Mouse (Mus musculus) heart, embryonic 16.5 days (tissue): Measurements from ENCODE around the gene Ccser1. TPM values are rescaled to one million over a fixed set of nuclear protein-coding genes. Genes with fewer than 3 reads are reported as not detected.
A peak's percentile ranks its signal among the peaks of the same experiment; 100 is the strongest.

ENCODE experiments used
- ATAC-seq: fragments of 200-750 bp; cut with Nextera tagmentation; replicated peaks from 2 replicates; pipeline ENCODE4 v1.8.0; 2017; ENCODE audit warnings: moderate number of reproducible peaks; ENCODE audit not compliant: insufficient read depth, low FRiP score; ENCODE audit errors: extremely low read depth
- H3K27ac ChIP-seq: fragments of 300-500 bp; sonication (generic); 2 replicates; pipeline ENCODE4 v1.5.1; 2014; ENCODE audit warnings: mild to moderate bottlenecking, low read length, control low read depth, moderate library complexity
- H3K27me3 ChIP-seq: fragments of 300-500 bp; sonication (generic); 2 replicates; pipeline ENCODE4 v1.6.1; 2014; ENCODE audit warnings: low read length, mixed read lengths; ENCODE audit not compliant: control insufficient read depth, insufficient read depth
- H3K36me3 ChIP-seq: fragments of 300-500 bp; sonication (generic); 2 replicates; pipeline ENCODE4 v1.6.1; 2014; ENCODE audit not compliant: control insufficient read depth, insufficient read depth
- H3K4me1 ChIP-seq: fragments of 300-500 bp; sonication (generic); 2 replicates; pipeline ENCODE4 v1.6.1; 2014; ENCODE audit warnings: low read length, mixed read lengths; ENCODE audit not compliant: control insufficient read depth, insufficient read depth
- H3K4me2 ChIP-seq: fragments of 300-500 bp; sonication (generic); 2 replicates; pipeline ENCODE4 v1.6.1; 2014; ENCODE audit warnings: low read depth, mild to moderate bottlenecking, control low read depth, low read length
- H3K4me3 ChIP-seq: fragments of 300-500 bp; sonication (generic); 2 replicates; pipeline ENCODE4 v1.5.1; 2014; ENCODE audit warnings: mild to moderate bottlenecking, control low read depth, low read length
- H3K9ac ChIP-seq: fragments of 300-500 bp; sonication (generic); 2 replicates; pipeline ENCODE4 v1.6.1; 2014; ENCODE audit warnings: low read length, control low read depth
- H3K9me3 ChIP-seq: fragments of 300-500 bp; sonication (generic); replicated peaks from 2 replicates; pipeline ENCODE4 v1.6.1; 2016; ENCODE audit warnings: low read length; ENCODE audit not compliant: control insufficient read depth
- WGBS: fragments of 180-500 bp; shearing (Covaris S2); extraction: QIAGEN DNeasy Blood & Tissue Kit; methylation state at CpG from one replicate; pipeline ENCODE4 v1.1.7; 2014; 5-methylcytosine and 5-hydroxymethylcytosine counted together
- polyA plus RNA-seq: library from polyadenylated mRNA; unstranded; fragments of >200 nt; fragmentation: Nextera tagmentation; extraction: Ambion mirVana; gene quantifications from 2 replicates; pipeline ENCODE4 v1.2.1, GENCODE M21; 2015

Gene Ccser1
- polyA plus RNA-seq, 1 experiment from 2014 or later = 1.8 TPM

GRCm38 (mm10) chr6:61261381-61261780 lies 81.3 kb downstream of the Ccser1 start:
- Histone ChIP-seq H3K4me3 (no peak overlapping the region), H3K9ac (no peak overlapping the region), H3K4me2 (no peak overlapping the region), H3K27me3 (no peaks in the 10 kb centered on the region), H3K36me3 (no peaks in the 10 kb centered on the region), H3K4me1 (no peaks in the 10 kb centered on the region), H3K27ac (no peak overlapping the region), H3K9me3 (no peaks in the 10 kb centered on the region)
- ATAC-seq = no peak
- 88% methylated on average over 3 of the region's 3 CpGs for WGBS

- no peaks in the 10 kb centered on the region for H3K36me3 ChIP-seq
- H3K4me2 ChIP-seq = no peak overlapping the region
- WGBS = 77% methylated on average over 1 of the region's 1 CpGs
- peak overlapping the region; percentile 74 for H3K27ac ChIP-seq
- H3K9ac ChIP-seq = no peak overlapping the region
- no peaks in the 10 kb centered on the region for H3K4me1 ChIP-seq
- H3K4me3 ChIP-seq = no peak overlapping the region
- H3K9me3 ChIP-seq = no peaks in the 10 kb centered on the region
- ATAC-seq = no peak; the same call in 1 of the 2 replicates
- no peaks in the 10 kb centered on the region for H3K27me3 ChIP-seq
These were observed 82.3 kb downstream of the Ccser1 start for GRCm38 (mm10) chr6:61262448-61262847.

DNA sequence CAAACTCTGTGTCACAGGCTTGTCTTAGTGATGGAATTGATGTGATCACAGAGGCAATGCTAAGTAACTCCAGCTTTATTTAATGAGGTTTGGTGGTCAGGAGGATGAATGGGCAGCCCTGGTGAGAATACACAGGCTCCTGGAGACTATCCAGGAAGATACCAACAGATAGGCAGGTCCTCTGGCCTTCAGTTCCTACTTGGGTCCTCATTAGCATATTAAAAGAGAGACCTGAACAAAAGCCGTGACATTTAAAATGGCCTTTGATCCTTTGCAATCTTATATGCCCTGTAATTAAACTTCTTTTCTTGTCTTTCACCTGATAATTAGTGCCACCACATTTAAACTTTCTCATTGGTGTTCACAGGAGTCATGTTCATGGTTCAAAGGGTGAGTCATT lies 83.2 kb downstream of the Ccser1 start:
- H3K27ac ChIP-seq = no peak overlapping the region
- no peaks in the 10 kb centered on the region for H3K9me3 ChIP-seq
- H3K4me1 ChIP-seq = no peaks in the 10 kb centered on the region
- H3K36me3 ChIP-seq = no peaks in the 10 kb centered on the region
- ATAC-seq = no peak
- H3K9ac ChIP-seq = no peak overlapping the region
- H3K4me3 ChIP-seq = no peak overlapping the region
- no peaks in the 10 kb centered on the region for H3K27me3 ChIP-seq
- H3K4me2 ChIP-seq = no peak overlapping the region
- WGBS = 62% methylated on average over 1 of the region's 1 CpGs

- H3K9me3 ChIP-seq = no peaks in the 10 kb centered on the region
- no peak for ATAC-seq
- no peak overlapping the region for H3K4me2 ChIP-seq
- H3K4me1 ChIP-seq = no peaks in the 10 kb centered on the region
- no peak overlapping the region for H3K4me3 ChIP-seq
- no peaks in the 10 kb centered on the region for H3K27me3 ChIP-seq
- H3K36me3 ChIP-seq = no peaks in the 10 kb centered on the region
- H3K9ac ChIP-seq = no peak overlapping the region
- 28% methylated on average over 1 of the region's 2 CpGs for WGBS
- no peak overlapping the region for H3K27ac ChIP-seq
These were observed 90.9 kb downstream of the Ccser1 start for GRCm38 (mm10) chr6:61271033-61271432.

GRCm38 (mm10) chr6:61273430-61273829 lies 93.3 kb downstream of the Ccser1 start:
- Histone ChIP-seq H3K4me3 (no peak overlapping the region), H3K9ac (no peak overlapping the region), H3K36me3 (no peaks in the 10 kb centered on the region), H3K9me3 (no peaks in the 10 kb centered on the region), H3K4me2 (no peak overlapping the region), H3K27ac (no peak overlapping the region), H3K4me1 (no peaks in the 10 kb centered on the region), H3K27me3 (no peaks in the 10 kb centered on the region)
- ATAC-seq = no peak
- WGBS = 67% methylated on average over 3 of the region's 3 CpGs

DNA sequence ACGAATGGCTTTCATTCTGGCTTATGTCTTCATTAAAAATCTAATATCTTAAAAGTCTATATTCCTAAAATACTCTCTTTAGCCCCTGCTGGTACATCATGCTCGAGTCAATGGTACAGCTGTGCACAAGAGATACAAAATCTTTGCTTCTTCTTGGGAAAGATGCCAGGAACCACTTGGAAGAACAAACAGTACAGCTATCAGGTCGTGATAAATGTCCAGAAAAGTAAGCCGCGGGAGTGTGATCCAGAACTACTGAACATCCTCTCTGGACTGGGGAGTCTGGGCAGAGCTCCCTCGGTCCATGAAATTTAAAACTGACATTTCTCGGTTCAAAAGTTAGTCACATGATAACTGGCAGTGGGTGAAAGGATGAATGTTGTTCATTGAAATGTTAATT lies 99.4 kb downstream of the Ccser1 start:
- H3K4me1 ChIP-seq = no peaks in the 10 kb centered on the region
- no peaks in the 10 kb centered on the region for H3K9me3 ChIP-seq
- no peak overlapping the region for H3K9ac ChIP-seq
- WGBS = 35% methylated on average over 7 of the region's 7 CpGs
- no peak overlapping the region for H3K4me2 ChIP-seq
- no peak overlapping the region for H3K27ac ChIP-seq
- H3K27me3 ChIP-seq = no peaks in the 10 kb centered on the region
- no peak for ATAC-seq
- no peaks in the 10 kb centered on the region for H3K36me3 ChIP-seq
- no peak overlapping the region for H3K4me3 ChIP-seq

- 0 out of 2 replicates have a peak, but pooled peaks cover 3% of the 10 kb centered on the region for H3K9me3 ChIP-seq
- H3K36me3 ChIP-seq = no peaks in the 10 kb centered on the region
- no peak; the same call in 1 of the 2 replicates for ATAC-seq
- H3K4me2 ChIP-seq = no peak overlapping the region
- no peaks in the 10 kb centered on the region for H3K4me1 ChIP-seq
- no peak overlapping the region for H3K27ac ChIP-seq
- 44% methylated on average over 3 of the region's 3 CpGs for WGBS
- H3K4me3 ChIP-seq = no peak overlapping the region
- no peak overlapping the region for H3K9ac ChIP-seq
- H3K27me3 ChIP-seq = no peaks in the 10 kb centered on the region
These were observed 112.8 kb downstream of the Ccser1 start for GRCm38 (mm10) chr6:61292927-61293326.

DNA sequence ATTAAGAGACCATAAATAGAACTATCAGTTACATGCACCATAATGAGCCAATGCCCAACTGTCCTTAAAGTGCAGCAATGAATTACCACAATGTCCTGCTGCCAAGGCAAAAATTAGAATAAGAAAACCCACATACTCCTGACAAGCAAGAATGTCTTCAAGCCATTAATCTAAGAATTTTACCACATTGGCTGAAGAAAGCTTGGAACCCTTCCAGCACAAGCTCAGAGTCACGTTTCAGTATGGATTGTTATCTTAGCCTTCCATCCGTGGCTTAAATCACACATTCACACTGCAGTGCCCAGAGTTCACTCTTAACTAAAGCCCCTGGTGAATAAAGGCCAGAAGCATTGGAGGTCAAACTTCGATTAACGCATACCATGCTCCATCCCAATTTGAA lies 115.4 kb downstream of the Ccser1 start:
- no peaks in the 10 kb centered on the region for H3K4me1 ChIP-seq
- no peak for ATAC-seq
- no peaks in the 10 kb centered on the region for H3K36me3 ChIP-seq
- no peak overlapping the region for H3K4me3 ChIP-seq
- H3K27me3 ChIP-seq = no peaks in the 10 kb centered on the region
- H3K9me3 ChIP-seq = no peaks in the 10 kb centered on the region
- no peak overlapping the region for H3K4me2 ChIP-seq
- 36% methylated on average over 4 of the region's 4 CpGs for WGBS
- H3K27ac ChIP-seq = no peak overlapping the region
- no peak overlapping the region for H3K9ac ChIP-seq

GRCm38 (mm10) chr6:61296188-61297037 lies 116.3 kb downstream of the Ccser1 start:
- Histone ChIP-seq H3K27me3 (no peaks in the 10 kb centered on the region), H3K4me2 (no peak overlapping the region), H3K9me3 (no peaks in the 10 kb centered on the region), H3K4me3 (no peak overlapping the region), H3K9ac (no peak overlapping the region), H3K36me3 (no peaks in the 10 kb centered on the region), H3K27ac (no peak overlapping the region), H3K4me1 (no peaks in the 10 kb centered on the region)
- 69% methylated on average over 6 of the region's 6 CpGs for WGBS
- no peak for ATAC-seq
